Mouse (Mus musculus) liver, adult 2 months (tissue): ENCODE data around the gene Gstp3.

ENCODE experiments used
- CTCF ChIP-seq: fragments of 200-500 bp; IDR thresholded peaks from 2 replicates; pipeline ENCODE4 v1.5.1; 2011; ENCODE audit warnings: low read depth, low read length, control low read depth
- POLR2A ChIP-seq: fragments of 200-500 bp; IDR thresholded peaks from 2 replicates; pipeline ENCODE4 v1.6.1; 2011; ENCODE audit warnings: low read length, control low read depth; ENCODE audit not compliant: insufficient read depth; ENCODE audit errors: extremely low read depth

DNA sequence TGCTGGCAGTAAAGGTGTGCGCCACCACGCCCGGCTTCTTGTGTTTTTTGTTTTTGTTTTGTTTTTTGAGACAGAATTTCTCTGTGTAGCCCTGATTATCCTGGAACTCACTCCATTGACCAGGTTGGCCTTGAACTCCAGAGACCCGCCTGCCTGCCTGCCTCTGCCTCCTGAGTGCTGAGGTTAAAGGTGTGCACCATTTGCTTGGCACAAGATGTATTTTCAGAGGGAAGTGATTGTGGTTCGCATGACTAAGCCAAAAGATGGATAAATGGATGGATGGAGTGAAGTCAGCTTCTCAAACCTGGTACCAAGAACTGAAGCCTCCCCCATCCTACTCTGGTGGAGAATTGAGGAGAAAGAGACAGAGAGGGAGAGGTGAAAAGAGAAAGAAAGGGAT lies 4.8 kb downstream of the Gstp3 start:
- TF ChIP-seq CTCF, result no peak
- TF ChIP-seq POLR2A, result no peak
